Mouse (Mus musculus): Measurements from ENCODE around the gene Acpp. TPM values are rescaled to one million over a fixed set of nuclear protein-coding genes. Genes with fewer than 3 reads are reported as not detected.

Acpp gene
- total RNA-seq, 2 experiments from 2014 or later: 0.14 to 0.43 TPM

DNA sequence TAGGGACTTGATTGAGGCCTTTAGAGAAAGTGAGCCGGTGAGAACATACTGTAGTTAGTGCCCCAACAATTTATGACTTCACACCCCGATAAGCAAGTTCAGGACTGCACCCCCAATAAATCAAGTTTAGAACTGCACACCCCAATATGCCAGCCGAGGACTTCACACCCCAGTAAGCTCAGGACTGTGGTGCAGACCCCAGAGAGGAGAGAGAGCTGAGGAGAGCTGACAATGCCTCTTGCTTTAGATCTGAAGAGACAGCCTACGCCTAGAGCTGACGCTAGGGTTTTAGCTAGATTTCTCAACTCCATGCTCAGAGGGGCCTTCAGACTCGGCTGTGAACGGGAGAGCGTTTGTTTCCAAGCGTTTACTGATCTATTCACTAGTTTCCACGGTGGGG lies 32.7 kb downstream of the Acpp start:
- no peak for DNase-seq

DNA sequence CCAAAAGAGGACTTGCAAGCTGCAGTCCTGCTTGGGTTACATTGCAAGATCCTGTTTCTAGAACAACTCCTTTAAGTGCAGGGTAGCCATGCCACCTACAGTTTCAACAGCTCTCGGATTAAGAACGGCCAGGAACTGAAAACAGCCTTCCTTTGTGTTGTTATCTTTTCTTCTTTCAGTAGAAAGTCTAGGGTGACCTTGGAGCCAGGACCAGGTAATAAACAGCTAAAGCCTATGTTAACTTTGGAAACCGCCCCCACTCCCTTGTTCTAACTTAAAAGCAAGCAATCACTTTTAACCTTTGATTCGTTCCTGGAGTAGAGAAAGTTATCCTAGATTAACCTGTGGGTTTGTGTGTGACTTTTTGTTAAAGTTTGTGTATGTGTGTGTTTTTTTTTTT lies 33.2 kb downstream of the Acpp start:
- no peak for DNase-seq

DNA sequence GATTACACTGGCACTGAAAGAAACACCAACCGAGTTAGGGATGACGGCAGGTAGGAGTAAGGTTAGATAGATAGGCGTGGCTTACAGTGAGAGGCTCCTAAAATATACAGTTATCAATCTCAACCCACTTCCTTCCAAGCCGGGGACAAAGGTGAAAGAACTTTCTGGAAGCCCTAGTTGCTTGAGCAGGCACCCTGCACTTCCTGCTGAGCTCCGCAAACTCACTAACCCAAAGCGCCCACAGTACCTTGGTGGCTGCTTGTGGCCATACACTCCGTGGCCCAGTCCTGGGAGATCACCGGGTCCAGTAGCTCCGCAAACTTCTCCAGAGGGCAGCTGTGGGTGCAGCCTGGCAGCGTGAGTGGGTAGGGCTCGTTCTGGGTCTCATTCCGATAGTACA lies 37.0 kb downstream of the Acpp start:
- DNase-seq: no peak

DNA sequence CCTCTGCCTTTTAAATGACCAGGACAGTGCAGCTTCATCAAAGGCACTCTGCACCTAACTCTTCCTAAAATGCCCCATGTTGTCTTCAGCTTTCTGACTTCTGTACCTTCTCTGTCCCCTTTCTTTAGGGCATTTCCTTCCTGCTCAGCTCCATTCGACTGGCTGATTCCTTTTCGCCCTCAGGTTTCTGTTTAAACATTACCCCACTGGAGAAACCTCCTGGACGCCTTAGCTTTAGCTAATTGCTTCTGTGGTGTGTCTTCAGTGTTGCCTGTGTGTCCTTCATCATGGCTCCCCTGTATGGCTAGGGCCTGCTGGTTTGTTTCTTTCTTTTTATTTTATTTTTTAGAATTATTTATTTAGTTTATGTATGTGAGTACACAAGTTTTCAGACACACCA lies 40.5 kb downstream of the Acpp start:
- DNase-seq: no peak

DNA sequence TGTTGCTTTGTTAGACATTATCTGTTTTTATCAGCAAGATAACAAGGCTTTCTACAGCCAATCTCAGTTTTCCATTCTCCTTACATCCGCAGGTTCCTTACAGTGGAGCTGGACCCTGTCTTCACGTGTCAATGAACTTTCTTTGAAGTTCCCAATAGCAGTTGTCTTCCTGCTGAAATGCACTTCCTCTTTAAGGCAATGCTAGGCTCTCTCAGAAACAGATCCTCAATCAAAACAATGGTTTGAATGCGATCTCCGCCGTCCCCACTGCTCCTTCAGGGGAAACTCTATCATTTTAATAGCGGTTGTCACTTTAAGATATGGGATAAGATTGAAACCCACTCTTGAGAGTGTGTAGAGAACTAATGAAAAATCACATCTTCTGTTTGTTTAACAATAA lies 52.6 kb downstream of the Acpp start:
- no peak for DNase-seq

DNA sequence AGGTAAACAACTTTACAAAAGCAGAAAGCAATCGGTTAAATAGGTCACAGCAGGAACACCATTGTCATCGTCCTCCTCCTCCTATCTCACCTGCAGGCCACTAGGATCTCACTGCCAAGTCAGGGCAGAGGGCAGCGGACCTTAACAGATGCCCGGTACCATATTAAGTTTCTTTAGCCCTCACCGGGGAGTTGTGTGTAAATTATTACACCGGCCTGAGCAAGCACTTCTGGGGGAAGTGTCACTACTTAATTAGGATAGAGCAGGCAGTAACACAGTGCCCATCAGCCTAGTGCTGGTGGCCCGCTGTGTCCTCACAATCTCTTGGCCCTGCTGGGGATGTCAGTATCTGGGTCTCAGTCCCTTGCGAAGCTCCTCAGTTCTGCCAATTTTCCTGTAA lies 55.0 kb downstream of the Acpp start:
- DNase-seq: no peak

DNA sequence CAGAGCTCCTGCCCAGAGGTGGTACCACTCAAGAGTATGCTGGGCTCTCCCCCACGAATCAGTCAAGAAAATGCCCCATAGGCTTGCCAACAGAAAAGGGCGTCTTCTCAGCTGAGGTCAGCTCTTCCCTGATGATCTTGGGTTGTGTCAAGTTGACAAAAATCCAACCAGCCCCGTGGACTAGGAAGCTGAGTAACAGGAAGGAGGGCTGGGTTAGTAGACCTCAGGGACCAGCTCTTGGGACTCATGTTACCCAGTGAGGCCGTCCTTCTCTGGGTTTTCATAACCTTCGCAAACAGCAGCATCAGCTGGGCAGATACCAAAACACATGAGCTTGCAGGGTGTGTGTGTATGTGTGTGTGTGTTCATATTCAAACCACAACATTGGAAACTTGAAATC lies 55.8 kb downstream of the Acpp start:
- DNase-seq: no peak

DNA sequence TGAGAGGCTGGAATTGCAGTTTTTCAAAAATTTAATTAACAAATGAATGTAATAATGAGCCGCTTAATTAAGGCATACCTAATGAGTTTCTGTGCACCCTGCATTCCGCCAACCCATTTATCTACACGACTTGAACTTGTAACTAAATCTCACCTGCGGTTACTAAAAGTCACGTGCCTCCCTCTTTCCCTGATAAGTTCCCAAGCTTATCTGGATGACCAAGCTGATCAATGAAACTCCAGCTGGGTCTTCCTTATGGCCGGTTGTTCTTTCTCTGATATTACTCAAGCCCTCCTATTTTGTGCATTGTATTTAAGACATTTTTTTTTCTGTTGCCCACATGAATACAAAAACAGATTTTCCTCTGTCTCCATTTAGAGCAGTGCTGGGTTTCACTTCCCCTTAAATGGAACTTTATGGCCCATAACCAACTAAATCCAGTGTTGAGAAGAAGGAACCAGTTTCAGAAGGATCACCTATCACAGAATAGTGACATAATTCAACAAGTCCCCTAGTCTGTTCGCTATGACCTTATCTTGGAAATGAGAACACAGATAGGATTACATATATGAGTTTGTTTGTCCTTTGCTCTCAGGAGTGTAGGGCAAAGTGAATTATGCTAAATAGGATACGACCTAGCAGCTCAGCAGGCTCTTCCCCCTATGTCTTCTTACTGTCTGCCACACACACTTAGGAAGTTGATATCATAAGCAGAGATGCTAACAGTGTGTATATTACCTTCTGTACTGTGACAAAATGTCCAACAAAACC lies 56.6 kb downstream of the Acpp start:
- DNase-seq: no peak

DNA sequence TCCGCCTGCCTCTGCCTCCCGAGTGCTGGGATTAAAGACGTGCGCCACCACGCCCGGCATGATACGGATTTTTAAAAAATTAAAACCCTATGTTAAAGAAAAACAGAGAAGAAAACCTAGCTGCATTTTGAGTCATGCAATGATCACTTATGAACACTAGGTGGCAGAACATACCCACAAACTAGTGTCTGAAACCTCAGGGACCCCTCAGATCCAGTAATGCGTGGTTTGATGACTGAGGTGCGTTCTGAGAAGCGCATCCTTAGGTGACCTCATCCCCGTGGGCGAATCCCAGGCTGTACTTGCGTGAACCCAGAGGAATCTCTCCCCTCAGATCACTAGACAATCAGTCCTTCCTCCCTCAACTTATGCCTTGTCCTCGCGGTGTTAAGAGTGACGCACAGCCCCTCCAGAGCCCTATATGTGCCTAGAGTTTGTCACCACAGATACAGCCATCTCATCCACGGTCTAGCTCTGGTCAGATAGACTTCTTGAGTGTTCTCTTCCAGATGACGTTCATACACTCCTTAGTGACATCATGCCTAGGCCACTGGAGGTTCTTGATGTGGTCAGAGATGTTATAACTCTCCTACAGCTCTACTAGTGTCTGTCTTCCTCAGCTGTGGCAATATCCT lies 59.9 kb downstream of the Acpp start:
- peak; percentile 30 for DNase-seq

DNA sequence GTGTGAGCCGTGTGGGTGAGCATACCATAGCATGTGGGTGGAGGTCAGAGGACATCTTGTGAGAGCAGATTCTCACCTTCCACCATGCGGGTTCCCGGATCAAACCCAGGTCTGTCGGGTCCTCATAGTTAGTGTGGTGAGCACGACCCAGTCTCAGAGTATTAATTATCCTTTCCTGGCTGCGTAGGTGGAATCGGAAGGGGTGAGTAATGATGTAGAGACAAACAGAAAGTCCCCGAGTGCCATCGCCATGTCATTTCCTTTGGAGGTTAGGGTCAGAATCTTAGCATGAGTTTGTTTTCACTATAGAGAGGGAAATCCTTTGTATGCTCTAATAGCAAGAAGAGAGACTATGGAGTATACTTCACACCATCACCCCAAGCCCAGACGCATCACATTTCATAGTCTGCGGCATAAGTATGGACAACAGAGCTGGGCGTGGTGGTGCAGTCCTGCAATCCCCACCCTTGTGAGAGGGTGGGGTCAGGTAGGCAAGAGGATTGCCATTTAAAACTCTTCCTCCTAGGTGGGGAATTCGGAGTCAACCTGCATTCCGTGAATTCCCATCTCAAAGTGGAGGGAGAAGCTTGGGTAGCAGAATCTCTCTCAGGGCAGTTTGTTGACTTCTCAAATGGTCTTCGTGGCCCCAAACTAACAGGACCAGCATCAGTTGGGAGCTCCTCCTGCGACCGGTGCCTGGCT lies 62.3 kb downstream of the Acpp start:
- DNase-seq: no peak

DNA sequence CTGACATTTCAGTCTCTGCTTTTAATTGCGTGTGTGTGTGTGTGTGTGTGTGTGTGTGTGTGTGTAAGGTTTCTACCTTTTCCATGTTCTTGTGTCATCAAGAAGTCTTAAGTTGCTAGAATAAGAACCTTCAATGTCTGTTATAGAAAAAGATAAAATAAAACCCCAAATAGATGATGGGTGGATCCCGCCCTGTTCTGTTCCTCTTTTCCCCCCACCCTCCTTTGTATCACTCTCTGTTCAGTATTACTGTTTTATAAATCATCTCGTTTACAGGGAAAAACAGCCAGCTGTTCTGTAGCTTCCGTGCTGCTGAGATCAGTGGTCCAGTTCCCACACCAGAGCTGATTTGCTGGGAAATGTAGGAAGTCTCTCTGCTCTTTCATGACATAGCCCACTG lies 65.5 kb downstream of the Acpp start:
- DNase-seq: no peak

DNA sequence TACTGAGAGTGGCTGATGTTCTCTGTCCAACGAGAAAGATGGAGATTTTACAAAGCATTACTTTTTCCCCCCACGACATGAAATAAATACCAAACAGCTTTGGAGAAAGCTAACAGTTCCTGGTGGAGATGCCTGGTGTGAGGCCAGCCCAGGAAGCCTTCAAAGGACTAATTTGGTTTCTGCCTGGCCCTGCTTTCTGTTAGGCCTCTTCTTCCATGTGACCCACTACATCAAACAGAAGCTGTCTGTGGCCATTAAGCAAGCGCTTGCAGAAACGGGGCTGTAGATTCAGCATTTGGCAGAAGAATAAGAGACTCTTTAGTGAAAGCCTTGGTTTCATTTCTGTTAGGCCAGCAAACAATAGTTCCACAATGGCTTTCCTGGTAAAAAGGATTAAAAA lies 65.9 kb downstream of the Acpp start:
- no peak for DNase-seq

DNA sequence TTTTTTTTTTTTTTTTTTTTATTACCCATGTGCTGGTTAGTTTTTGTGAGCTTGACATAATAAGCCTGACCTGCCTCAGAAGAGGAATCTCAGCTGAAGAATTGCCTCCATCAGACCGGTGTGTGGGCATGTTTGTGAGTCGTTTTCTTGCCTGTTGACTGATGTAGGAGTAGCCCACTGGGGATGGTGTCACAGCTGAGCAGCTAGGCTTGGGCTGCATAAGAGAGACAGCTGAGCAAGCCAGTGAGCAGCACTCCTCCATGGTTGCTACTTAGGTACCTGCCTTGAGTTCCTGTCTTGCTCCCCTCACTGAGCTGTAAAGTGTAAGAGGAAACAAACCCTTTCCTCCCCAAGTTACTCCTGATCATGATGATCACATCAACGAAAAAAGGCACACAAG lies 67.6 kb downstream of the Acpp start:
- DNase-seq: no peak

DNA sequence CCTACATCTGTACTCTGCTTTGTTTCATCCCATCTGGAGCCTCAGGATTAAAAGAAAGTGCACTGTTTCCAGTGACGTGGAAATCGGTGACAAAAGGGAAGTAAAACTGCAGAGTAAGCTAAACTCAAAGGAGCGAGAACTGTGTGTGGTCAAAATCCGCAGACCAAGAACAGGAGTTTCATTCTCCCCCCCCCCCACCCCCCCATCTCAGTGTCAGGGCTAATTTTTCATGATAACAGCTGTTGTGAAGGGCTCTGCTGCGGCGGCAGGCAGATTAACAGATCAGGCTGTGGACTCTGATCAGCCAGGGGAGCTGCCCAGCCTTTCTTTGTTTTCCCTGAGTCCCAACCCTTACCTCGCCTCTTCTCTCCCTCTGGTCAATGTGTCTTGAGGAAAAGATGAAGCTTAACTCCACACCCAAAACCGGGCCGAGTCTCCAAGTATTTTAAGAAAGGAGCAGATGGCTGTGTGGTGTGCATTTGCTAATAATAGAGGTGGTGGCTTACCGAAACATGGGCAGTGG lies 68.1 kb downstream of the Acpp start:
- DNase-seq: no peak

DNA sequence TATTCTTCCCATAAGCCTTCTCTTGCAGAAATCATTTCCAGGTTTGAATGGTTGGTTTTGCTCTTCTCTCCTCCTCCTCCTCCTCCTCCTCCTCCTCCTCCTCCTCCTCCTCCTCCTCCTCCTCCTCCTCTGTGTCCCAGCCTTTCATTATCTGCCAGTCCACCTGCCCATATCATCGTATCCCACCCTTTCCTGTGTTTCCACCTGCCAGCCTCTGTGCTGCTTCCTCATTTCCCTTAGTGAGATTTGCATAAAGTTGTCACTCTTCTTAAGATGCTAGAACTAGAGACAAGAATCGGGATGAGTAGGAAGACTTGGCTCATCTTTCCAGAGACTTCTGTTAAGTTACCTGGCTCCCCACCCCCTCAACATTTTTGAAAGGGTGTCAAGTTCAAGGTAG lies 73.0 kb downstream of the Acpp start:
- DNase-seq: no peak

DNA sequence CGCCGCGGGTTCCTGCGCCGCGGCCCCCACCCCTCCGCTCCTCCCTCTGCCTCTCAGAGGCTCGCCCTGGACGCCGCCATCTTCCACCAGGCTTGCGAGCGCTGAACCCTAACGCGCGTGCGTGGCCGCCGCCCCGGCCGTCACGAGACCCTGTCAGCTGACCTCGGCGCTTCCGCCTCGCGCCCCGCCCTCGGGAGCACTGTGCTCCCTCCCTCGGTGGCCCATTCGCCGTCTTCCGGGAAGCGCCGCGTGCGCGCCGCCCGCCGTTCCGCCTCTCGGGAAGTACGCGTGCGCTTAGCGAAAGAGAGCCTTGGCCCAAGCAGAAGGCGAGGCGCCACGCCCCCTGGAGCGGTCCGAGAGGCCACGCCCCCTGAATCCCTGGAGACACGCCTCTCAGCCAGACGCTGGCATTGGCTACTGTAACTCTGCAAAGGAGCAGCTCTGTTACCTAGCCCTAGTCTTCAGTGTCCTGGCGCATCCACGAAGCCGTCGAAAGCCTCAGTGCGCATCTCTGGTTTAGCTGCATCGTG lies 74.7 kb downstream of the Acpp start, which contains the start of gene Dnajc13:
Gene Dnajc13 (minus strand): TSS at position 108 of the 530 bp plus-strand sequence.
- peak; percentile 99 for DNase-seq

DNA sequence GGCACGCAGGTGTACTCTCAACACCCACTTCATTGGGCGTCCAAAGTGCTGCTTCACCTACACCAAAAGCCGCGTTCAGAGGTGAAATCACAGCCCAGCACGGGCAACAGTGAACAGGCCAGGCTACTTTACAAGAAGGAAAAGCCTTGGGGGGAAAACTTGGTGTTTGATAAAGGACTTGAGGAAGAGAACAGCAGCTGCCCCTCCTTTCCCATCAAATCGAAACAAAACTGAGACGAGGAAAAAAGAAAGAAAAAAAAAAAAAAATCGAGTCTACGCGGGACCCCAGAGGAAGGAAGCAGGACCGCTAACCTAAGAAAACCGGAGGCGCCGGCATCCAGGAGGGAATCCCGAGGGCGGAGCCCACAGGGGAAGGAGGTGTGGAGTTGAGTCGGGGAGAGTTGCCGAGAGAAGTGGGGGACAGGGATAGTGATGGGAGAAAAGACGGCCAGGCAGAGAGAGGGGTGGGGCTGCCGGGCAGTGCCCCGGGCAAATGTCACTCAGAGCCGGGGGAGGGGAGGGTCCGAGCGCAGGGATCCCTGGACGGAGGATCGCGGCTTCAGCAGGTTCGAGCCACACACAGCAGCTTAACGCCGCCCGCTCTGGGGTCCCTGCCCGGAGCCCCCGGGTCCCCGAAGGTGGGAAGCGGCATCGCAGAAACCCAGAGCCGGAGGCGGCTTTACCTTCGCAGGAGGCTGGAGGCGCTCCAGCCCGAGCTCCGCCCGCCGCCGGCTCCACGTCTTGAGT lies 75.4 kb downstream of the Acpp start:
- peak; percentile 51 for DNase-seq

DNA sequence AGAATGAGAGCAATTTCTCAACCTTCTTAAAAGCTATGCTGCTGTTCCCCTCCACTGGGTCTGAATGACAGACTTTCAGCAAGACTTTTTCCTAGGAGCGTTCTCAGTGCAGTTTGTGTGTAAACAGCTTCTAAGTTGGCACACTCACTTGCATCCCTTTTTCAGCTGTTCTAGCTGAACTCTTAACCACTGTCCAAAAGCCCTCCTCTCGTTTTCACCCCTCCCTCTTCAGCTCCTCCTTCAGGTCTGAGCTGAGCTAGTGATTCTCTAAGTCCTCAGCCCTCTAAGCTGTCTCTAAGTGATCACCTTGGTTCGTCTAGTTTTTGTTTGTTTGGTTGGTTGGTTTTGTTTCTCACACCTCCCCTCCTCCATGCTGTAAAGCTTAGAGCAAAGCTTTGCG lies 77.2 kb downstream of the Acpp start:
- no peak for DNase-seq

DNA sequence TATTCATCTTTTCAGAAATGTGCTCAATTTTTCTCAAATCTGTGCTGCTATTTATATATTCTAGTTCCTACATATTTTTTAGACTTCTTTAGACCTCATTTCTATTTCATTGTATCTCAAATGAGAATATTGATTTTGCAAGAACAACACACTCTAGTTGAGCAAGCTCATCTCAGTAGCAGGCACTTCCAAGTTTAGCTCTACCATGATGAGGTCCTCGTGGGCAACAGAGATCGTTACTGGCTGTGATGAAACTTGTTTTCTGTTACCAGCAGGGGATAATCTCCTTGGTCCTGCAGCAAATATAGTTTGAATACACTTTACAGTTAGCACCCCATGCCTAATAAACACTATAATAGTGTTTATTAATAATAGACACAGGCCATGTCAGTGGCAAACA lies 81.5 kb downstream of the Acpp start:
- no peak for DNase-seq

DNA sequence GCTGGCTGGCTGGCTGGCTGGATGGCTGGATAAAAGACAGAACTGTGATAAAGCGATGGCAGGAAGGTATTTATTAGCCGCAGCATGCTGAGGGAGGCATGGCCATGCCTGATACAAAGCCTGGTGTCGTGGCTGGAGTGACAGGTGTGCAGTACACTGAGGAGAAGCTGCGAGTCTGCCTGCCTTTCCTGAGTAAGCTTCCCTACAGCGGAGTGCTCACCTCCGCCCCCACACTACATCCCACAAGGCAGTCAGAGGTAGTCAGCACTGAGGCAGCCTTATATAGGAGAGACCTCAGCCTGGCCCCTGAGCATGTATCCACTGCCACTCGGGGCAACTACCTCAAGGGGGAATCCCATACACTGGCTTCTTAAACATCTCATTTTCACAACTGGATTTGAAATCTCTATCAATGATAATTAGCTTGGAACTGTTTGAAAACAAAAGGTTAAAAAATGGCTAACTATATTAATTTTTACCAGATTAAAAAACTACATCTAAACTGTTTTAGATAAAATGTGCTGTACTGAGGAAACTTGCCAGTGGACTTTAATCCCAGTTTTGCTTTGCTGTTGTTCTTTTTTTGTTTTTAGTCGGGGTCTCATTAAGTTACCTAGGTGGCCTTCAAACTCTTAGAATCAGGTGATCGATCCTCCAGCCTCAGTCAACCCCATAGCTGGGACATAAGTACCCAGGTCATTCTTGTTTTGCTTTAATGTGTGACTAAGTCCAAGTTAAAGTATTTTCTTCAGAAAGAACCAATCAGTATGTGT lies 83.0 kb downstream of the Acpp start:
- no peak for DNase-seq

DNA sequence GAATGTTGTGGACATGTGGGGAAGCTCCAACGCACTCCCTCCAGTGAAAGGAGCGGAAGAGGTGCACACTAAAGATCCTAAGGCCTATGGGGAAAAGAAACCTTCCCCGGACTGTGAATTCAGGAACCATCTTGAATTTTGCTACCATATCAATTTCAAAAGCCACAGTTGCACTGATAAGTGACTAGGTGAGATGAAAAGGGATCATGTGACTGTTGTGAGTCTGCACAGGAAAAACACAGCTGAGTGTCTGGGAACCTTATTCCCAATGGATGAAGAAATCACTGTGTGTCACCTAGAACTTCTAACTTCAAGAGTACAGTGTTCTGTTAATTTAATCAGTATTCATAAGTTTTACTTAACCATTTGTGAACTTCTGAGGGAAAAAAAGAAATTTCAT lies 84.9 kb downstream of the Acpp start:
- DNase-seq: no peak

DNA sequence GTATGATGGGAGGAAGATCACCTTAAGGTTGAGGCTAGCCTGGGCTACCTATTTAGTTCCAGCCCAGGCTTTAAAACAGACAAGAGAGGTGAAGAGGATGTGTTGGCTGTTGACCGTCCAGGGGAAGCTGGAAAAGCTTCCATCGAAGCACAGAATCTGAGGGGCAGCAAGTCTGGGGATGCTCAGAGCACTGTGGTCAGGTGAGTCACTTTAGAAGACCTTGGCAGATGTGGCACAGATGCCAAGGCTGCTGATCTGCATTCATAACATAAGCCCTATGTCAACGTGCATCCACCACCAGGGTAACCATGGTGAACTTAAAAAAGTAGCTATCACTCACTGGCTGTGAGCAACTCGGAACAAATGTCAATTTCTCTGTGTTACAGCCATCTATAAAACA lies 85.9 kb downstream of the Acpp start:
- DNase-seq: no peak
